Mouse (Mus musculus): Measurements from ENCODE around the gene Ephx3. TPM values are rescaled to one million over a fixed set of nuclear protein-coding genes. Genes with fewer than 3 reads are reported as not detected.
A peak's percentile ranks its signal among the peaks of the same experiment; 100 is the strongest.
"Not testable (repeated sequence)": the region's sequence is repeated elsewhere in the genome, so short reads cannot be mapped to it uniquely, and the experiment has no call there.

The Ephx3 gene
- total RNA-seq (2015; ENCODE audit: low replicate concordance) = 1.9 TPM in 1 of 2 replicates, not detected in the other
- 0.68 TPM in 1 of 2 replicates, not detected in the other for total RNA-seq (2017; ENCODE audit: low replicate concordance)

- ATAC-seq (replicated peaks; ENCODE audit: low FRiP score, poor library complexity, severe bottlenecking) = no peak; the same call in 1 of the 2 replicates
These were observed at the start of gene Ephx3 for GRCm38 (mm10) chr17:32188863-32189636. Ephx3 (minus strand) TSS chr17:32189549.

- no peak for ATAC-seq (replicated peaks; ENCODE audit: low FRiP score, poor library complexity, severe bottlenecking)
These were observed 49.2 kb upstream of the Ephx3 start for GRCm38 (mm10) chr17:32238589-32238988.

GRCm38 (mm10) chr17:32235534-32236191 lies 46.3 kb upstream of the Ephx3 start:
- no peak for ATAC-seq (replicated peaks; ENCODE audit: low FRiP score, poor library complexity, severe bottlenecking)

GRCm38 (mm10) chr17:32233174-32233573 lies 43.8 kb upstream of the Ephx3 start:
- ATAC-seq (replicated peaks; ENCODE audit: low FRiP score, poor library complexity, severe bottlenecking) = no peak

GRCm38 (mm10) chr17:32229256-32229655 lies 39.9 kb upstream of the Ephx3 start:
- no peak for ATAC-seq (replicated peaks; ENCODE audit: low FRiP score, poor library complexity, severe bottlenecking)

- ATAC-seq (replicated peaks; ENCODE audit: low FRiP score, poor library complexity, severe bottlenecking) = 0 out of 2 replicates have a peak, but pooled peaks have one; percentile 14
These were observed 31.5 kb upstream of the Ephx3 start for GRCm38 (mm10) chr17:32220873-32221272.

DNA sequence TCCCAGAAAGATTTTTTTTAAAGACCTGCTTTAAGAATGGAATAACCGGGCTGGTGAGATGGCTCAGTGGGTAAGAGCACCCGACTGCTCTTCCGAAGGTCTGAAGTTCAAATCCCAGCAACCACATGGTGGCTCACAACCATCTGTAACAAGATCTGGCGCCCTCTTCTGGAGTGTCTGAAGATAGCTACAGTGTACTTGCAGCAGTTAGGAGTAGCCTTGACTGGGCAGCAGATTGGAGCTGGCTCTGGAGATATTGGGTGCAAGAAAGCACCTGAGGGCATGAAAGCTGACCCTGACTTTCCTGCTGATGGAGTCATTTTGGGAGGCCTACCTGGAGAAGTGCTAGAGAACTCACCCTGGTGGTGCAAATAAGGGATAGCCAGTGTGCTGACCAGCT lies 26.2 kb upstream of the Ephx3 start:
- not testable (repeated sequence) for ATAC-seq (replicated peaks; ENCODE audit: low FRiP score, poor library complexity, severe bottlenecking)

GRCm38 (mm10) chr17:32211554-32211953 lies 22.2 kb upstream of the Ephx3 start:
- ATAC-seq (replicated peaks; ENCODE audit: low FRiP score, poor library complexity, severe bottlenecking) = not testable (repeated sequence)

DNA sequence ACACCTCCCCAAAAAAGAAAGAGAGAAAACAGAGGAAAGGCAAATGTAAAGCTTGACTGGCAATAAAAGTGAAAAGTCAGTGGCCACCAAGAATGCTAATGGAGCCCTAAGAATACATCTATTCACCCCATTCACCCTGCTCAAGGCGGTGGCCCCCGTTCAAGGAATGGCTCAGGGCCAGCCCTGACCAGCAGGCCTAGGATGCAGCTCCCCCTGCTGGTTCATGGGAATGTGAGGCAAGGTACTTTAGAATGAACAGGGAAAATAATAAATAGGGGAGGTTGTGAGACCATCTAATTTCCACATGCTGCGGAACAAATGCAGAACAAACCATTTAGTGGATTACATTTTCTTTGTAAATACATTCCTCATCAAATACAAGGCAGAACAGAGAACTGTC lies 20.4 kb upstream of the Ephx3 start:
- ATAC-seq (replicated peaks; ENCODE audit: low FRiP score, poor library complexity, severe bottlenecking) = no peak

DNA sequence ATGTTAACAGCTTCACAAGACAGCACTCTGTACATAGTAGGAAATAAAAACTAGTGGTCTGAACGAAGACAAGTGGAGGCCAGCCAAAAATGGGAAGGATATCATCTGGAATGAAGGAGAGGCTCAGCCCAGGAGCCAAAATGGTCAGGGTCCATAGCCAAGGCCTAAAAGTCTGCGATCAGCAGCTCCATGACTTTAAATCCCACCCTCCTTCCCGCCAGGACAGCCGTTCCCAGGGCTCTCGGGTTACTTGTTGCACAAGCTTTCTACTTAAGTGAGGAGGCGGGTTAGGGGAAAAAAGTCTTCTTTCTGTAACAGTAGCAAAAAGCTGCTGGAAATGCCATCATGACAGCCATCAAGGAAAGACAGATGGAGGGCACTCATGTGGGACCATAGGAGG lies 19.8 kb upstream of the Ephx3 start:
- no peak for ATAC-seq (replicated peaks; ENCODE audit: low FRiP score, poor library complexity, severe bottlenecking)

- ATAC-seq (replicated peaks; ENCODE audit: low FRiP score, poor library complexity, severe bottlenecking) = no peak
These were observed 18.4 kb upstream of the Ephx3 start for GRCm38 (mm10) chr17:32207586-32208245.

DNA sequence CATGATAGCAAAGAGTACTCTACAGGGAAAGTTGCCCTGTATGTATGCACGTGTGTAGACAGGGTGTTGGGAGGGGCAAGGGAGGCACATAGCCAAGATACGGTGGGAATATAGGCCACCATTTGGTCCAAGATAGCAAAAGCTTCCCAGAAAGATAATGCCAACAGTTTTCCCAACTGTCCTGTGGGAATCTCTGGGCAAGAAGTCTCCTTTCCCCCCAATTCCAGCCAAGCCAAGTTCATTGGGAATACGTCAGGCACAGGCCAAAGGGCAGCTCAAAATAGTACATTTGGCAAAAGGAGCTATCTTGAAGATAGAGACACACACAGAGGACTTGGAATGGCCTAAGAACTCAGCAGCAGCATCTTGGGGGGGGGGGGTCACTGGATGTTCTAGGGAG lies 16.0 kb upstream of the Ephx3 start:
- ATAC-seq (replicated peaks; ENCODE audit: low FRiP score, poor library complexity, severe bottlenecking) = no peak

DNA sequence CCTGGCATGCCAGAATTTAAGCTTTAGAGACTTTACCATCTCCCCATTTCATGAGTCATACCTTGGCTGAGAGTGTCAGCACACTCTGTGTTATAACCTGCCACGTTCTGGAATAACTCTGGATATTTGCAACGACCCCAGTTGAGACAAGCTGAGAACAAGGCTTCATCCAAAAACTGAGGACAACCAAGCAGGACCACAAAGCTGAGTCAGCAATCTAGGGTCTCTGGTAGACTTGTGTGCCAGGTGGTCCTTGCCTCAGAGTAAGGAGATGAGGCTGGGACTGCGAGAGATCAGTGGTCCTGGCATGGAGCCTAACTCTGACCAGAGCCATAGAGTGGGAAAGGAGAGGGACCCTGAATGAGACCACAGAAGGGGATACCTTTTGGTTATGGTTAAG lies 13.6 kb upstream of the Ephx3 start:
- no peak for ATAC-seq (replicated peaks; ENCODE audit: low FRiP score, poor library complexity, severe bottlenecking)

DNA sequence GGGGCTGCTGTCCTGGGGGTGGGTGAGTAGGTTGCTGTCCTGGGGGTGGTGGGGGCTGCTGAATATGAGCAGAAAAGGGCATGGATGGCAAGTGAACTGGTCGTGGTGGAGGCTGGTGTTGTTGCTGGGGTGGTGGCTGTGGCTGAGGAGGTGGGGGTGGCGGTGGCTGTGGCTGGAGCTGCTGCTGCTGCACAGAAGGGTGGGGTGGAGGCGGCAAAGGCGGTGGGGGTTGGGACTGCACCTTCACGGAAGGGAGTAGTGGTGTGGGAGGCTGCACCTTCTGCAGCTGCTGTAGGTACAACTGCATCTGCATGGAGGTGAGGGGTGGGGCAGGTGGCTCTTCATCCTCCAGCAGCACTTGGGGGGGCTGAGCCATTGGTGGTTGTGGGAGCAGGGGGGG lies 11.7 kb upstream of the Ephx3 start:
- no peak for ATAC-seq (replicated peaks; ENCODE audit: low FRiP score, poor library complexity, severe bottlenecking)

- ATAC-seq (replicated peaks; ENCODE audit: low FRiP score, poor library complexity, severe bottlenecking) = no peak
These were observed 10.4 kb upstream of the Ephx3 start for GRCm38 (mm10) chr17:32199796-32200195.

- ATAC-seq (replicated peaks; ENCODE audit: low FRiP score, poor library complexity, severe bottlenecking) = no peak
These were observed 7.8 kb upstream of the Ephx3 start for GRCm38 (mm10) chr17:32197156-32197555.

- ATAC-seq (replicated peaks; ENCODE audit: low FRiP score, poor library complexity, severe bottlenecking) = no peak
These were observed 6.4 kb upstream of the Ephx3 start for GRCm38 (mm10) chr17:32195725-32196124.

DNA sequence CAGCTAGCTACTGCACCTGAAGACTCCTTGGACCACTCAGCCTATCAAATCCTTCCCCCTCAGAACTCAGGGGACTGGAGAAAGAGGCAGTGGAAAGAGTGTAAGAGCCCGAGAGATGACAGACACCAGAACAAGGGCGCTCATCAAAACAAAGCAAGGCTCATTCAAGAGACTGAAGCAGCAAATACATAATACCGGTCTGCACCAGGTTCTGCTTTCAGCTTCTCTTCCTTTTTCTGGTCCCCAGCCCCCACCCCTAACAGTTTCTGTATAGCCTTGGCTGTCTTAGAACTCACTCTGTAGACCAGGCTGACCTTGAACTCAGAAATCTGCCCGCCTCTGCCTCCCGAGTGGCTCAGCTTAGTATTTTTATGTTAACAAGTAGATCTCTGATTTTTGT lies 3.7 kb upstream of the Ephx3 start:
- ATAC-seq (replicated peaks; ENCODE audit: low FRiP score, poor library complexity, severe bottlenecking) = no peak

DNA sequence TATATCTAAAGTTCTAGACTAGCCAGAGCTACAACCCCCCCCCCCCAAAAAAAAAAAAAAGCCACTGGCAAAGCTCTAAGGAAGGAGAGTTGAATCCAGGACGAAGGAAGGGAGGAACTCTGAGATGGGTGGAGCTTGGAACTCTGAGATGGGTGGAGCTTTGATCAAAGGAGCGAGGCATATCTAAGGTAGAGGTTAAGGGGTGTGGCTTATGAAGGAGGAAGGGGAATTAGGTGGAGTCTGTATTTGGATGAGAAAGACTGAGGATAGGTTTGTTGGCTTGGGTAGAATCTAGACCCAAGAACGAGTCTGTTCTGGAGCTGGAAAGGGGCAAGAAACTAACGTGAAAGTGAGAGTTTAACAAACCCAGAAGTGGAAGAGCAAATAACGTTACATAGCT lies 501 bp upstream of the Ephx3 start:
- ATAC-seq (replicated peaks; ENCODE audit: low FRiP score, poor library complexity, severe bottlenecking) = no peak

- no peak for ATAC-seq (replicated peaks; ENCODE audit: low FRiP score, poor library complexity, severe bottlenecking)
These were observed 6.3 kb downstream of the Ephx3 start for GRCm38 (mm10) chr17:32183017-32183416.

All from erythroblast, adult 5-6 weeks (primary cell).